Mouse (Mus musculus) CH12.LX (cell line): ENCODE measurements at regions not wholly inside any gene's neighbourhood (a gene's known extent, or its start where the extent isn't known, plus 50 kb on each side); places are given as distances from the start of the nearest gene placed in this dataset.

Source experiments
- DNase-seq: peaks from one replicate; pipeline ENCODE4 v3.0.0-alpha.2; 2013; ENCODE audit errors: extremely low read depth
- H3K27ac ChIP-seq: 2 replicates; pipeline ENCODE4 v1.5.1; 2012; ENCODE audit warnings: low read depth, mild to moderate bottlenecking, control low read depth, moderate library complexity; ENCODE audit not compliant: insufficient read depth
- H3K27me3 ChIP-seq: replicated peaks from 2 replicates; pipeline ENCODE3; 2012; ENCODE audit warnings: inconsistent platforms
- H3K36me3 ChIP-seq, 2 experiments: replicated peaks in 1 of 2; 2 replicates each; pipeline versions ENCODE3 to v1.6.1; 2012; ENCODE audit warnings: inconsistent platforms in 1 of 2, low read length in 1 of 2, mild to moderate bottlenecking in 1 of 2, mixed read lengths in 1 of 2, moderate library complexity in 1 of 2; ENCODE audit not compliant: control insufficient read depth in 1 of 2, insufficient read depth in 1 of 2
- H3K4me1 ChIP-seq, 2 experiments: 2 replicates each; pipeline ENCODE4 v1.6.1; 2012; ENCODE audit warnings: inconsistent platforms in 1 of 2, moderate library complexity in 1 of 2; ENCODE audit not compliant: insufficient read depth in 2 of 2, control insufficient read depth in 1 of 2
- H3K4me2 ChIP-seq: 2 replicates; pipeline ENCODE4 v1.6.1; 2012; ENCODE audit warnings: low read depth, mild to moderate bottlenecking, control low read depth; ENCODE audit not compliant: poor library complexity, insufficient read depth, severe bottlenecking
- H3K4me3 ChIP-seq, 3 experiments: fragments of 150-350 bp in 1 of 3; sonication (generic) in 1 of 3; replicated peaks in 1 of 3; 2 replicates each; pipeline versions ENCODE3 to v1.5.1; 2011 to 2012; ENCODE audit warnings: low read depth in 2 of 3, low read length in 2 of 3, mild to moderate bottlenecking in 2 of 3, moderate library complexity in 2 of 3, control low read depth in 1 of 3, improper control_type of control experiment in 1 of 3, inconsistent platforms in 1 of 3, mixed read lengths in 1 of 3; ENCODE audit not compliant: poor library complexity in 1 of 3
- H3K79me2 ChIP-seq: replicated peaks from 2 replicates; pipeline ENCODE4 v1.6.1; 2012; ENCODE audit warnings: mild to moderate bottlenecking, moderate library complexity; ENCODE audit not compliant: control insufficient read depth, poor library complexity, insufficient read depth, severe bottlenecking; ENCODE audit errors: extremely low read depth
- H3K9ac ChIP-seq: 2 replicates; pipeline ENCODE4 v1.6.1; 2012; ENCODE audit warnings: low read depth, mild to moderate bottlenecking, control low read depth, moderate library complexity; ENCODE audit not compliant: insufficient read depth
- H3K9me3 ChIP-seq: replicated peaks from 2 replicates; pipeline ENCODE3; 2012; ENCODE audit warnings: low read length, inconsistent platforms, mixed read lengths
- CHD2 ChIP-seq: IDR thresholded peaks from 2 replicates; pipeline ENCODE4 v1.6.1; 2011; ENCODE audit warnings: low read length, improper control_type of control experiment
- ETS1 ChIP-seq: conservative IDR thresholded peaks from 2 replicates; pipeline ENCODE4 v1.6.1; 2012; ENCODE audit warnings: low read depth, mild to moderate bottlenecking, inconsistent platforms, low read length, improper control_type of control experiment, moderate library complexity
- GABPA ChIP-seq: IDR thresholded peaks from 2 replicates; pipeline ENCODE4 v1.6.1; 2012; ENCODE audit warnings: low read depth, low read length, improper control_type of control experiment, inconsistent platforms; ENCODE audit not compliant: insufficient replicate concordance
- JUND ChIP-seq: conservative IDR thresholded peaks from 2 replicates; pipeline ENCODE4 v1.6.1; 2011; ENCODE audit warnings: low read depth, low read length, improper control_type of control experiment
- MAFK ChIP-seq: IDR thresholded peaks from 2 replicates; pipeline ENCODE4 v1.6.1; 2011; ENCODE audit warnings: low read length, improper control_type of control experiment; ENCODE audit not compliant: insufficient replicate concordance
- MEF2A ChIP-seq: IDR thresholded peaks from 2 replicates; pipeline ENCODE4 v1.6.1; 2014; ENCODE audit warnings: low read depth, mild to moderate bottlenecking, inconsistent platforms, low read length, improper control_type of control experiment, borderline replicate concordance
- MXI1 ChIP-seq: IDR thresholded peaks from 2 replicates; pipeline ENCODE4 v1.6.1; 2011; ENCODE audit warnings: mild to moderate bottlenecking, low read depth, low read length, improper control_type of control experiment
- NELFE ChIP-seq: IDR thresholded peaks from 2 replicates; pipeline ENCODE4 v1.6.1; 2011; ENCODE audit warnings: low read depth, low read length, improper control_type of control experiment
- NRF1 ChIP-seq: IDR thresholded peaks from 2 replicates; pipeline ENCODE4 v1.6.1; 2014; ENCODE audit warnings: low read depth, mild to moderate bottlenecking, inconsistent platforms, low read length, improper control_type of control experiment, moderate library complexity
- RAD21 ChIP-seq: IDR thresholded peaks from 2 replicates; pipeline ENCODE4 v1.6.1; 2011; ENCODE audit warnings: low read depth, mild to moderate bottlenecking, low read length, improper control_type of control experiment, moderate library complexity
- SIN3A ChIP-seq: IDR thresholded peaks from 2 replicates; pipeline ENCODE4 v1.6.1; 2012; ENCODE audit warnings: low read length, improper control_type of control experiment, inconsistent platforms
- UBTF ChIP-seq: IDR thresholded peaks from 2 replicates; pipeline ENCODE4 v1.6.1; 2012; ENCODE audit warnings: low read depth, mild to moderate bottlenecking, inconsistent platforms, low read length, improper control_type of control experiment, moderate library complexity
- ZC3H11A ChIP-seq: IDR thresholded peaks from 2 replicates; pipeline ENCODE4 v1.6.1; 2012; ENCODE audit warnings: low read depth, mild to moderate bottlenecking, inconsistent platforms, low read length, improper control_type of control experiment
- ZKSCAN1 ChIP-seq: IDR thresholded peaks from 2 replicates; pipeline ENCODE4 v1.6.1; 2012; ENCODE audit warnings: low read depth, inconsistent platforms, low read length, improper control_type of control experiment, borderline replicate concordance
- ZMIZ1 ChIP-seq: IDR thresholded peaks from 2 replicates; pipeline ENCODE4 v1.6.1; 2012; ENCODE audit warnings: low read depth, mild to moderate bottlenecking, inconsistent platforms, low read length, improper control_type of control experiment
- dilution Hi-C: fragments of 300-500 bp; cut with MboI; formaldehyde crosslinking; loops from 2 replicates; pipeline ENCODE4 v1.14.3; 2020; ENCODE audit warnings: low sequenced_read_pairs; ENCODE audit not compliant: extremely low pct_unique_long_range_greater_than_20kb, extremely low pct_ligation_motif_present
- in situ Hi-C: fragments of 300-500 bp; cut with MboI; formaldehyde crosslinking; loops from 3 replicates; pipeline ENCODE4 v1.14.3; 2019; ENCODE audit warnings: low sequenced_read_pairs, low pct_ligation_motif_present, low pct_unique_long_range_greater_than_20kb, mixed read lengths

GRCm38 (mm10) chr8:34449391-34450044 is 338.0 kb upstream of the Gm10131 start:
- no peaks in the 10 kb centered on the region for H3K36me3 ChIP-seq
- dilution Hi-C loops, result no loop called here
- no peak overlapping the region for H3K27ac ChIP-seq
- in situ Hi-C loops, result no loop called here
- no peaks in the 10 kb centered on the region for H3K4me1 ChIP-seq
- no peak overlapping the region for H3K4me2 ChIP-seq
- no peaks in the 10 kb centered on the region for H3K79me2 ChIP-seq
- TF ChIP-seq NELFE (no peak), JUND (no peak), ZMIZ1 (no peak), GABPA (no peak), NRF1 (no peak), ZKSCAN1 (no peak)
- H3K4me3 ChIP-seq, result no peak overlapping the region
- no peak for DNase-seq
- no peak overlapping the region for H3K9ac ChIP-seq
- H3K9me3 ChIP-seq, result peaks cover 9% of the 10 kb centered on the region
- peaks cover 22% of the 10 kb centered on the region for H3K27me3 ChIP-seq

- Histone ChIP-seq H3K36me3 (no peaks in the 10 kb centered on the region), H3K4me3 (no peak overlapping the region), H3K4me2 (no peak overlapping the region), H3K9me3 (peaks cover 4% of the 10 kb centered on the region), H3K9ac (no peak overlapping the region), H3K4me1 (no peaks in the 10 kb centered on the region), H3K79me2 (no peaks in the 10 kb centered on the region), H3K27ac (no peak overlapping the region), H3K27me3 (peaks cover 10% of the 10 kb centered on the region)
- dilution Hi-C loops, result no loop called here
- DNase-seq, result no peak
- in situ Hi-C loops, result no loop called here
- no peak for TF ChIP-seq MXI1
- no peak for TF ChIP-seq ETS1
- no peak for TF ChIP-seq GABPA
- no peak for TF ChIP-seq SIN3A
- TF ChIP-seq CHD2, result no peak
Measured at GRCm38 (mm10) chr8:34447880-34448830, 336.6 kb upstream of the Gm10131 start.

GRCm38 (mm10) chr8:34442688-34443087 is 331.2 kb upstream of the Gm10131 start:
- no peaks in the 10 kb centered on the region for H3K4me1 ChIP-seq
- no peaks in the 10 kb centered on the region for H3K36me3 ChIP-seq
- TF ChIP-seq MEF2A, result no peak
- no peak for TF ChIP-seq UBTF
- no peak for TF ChIP-seq RAD21
- TF ChIP-seq NELFE, result no peak
- TF ChIP-seq MXI1, result no peak
- TF ChIP-seq MAFK, result no peak
- no peak for TF ChIP-seq ZC3H11A
- no peak for TF ChIP-seq CHD2
- no peak for TF ChIP-seq ZKSCAN1
- peaks cover 2% of the 10 kb centered on the region for H3K27me3 ChIP-seq
- DNase-seq, result no peak
- no peak overlapping the region for H3K9ac ChIP-seq
- in situ Hi-C loops, result no loop called here
- H3K4me3 ChIP-seq, result no peak overlapping the region
- H3K4me2 ChIP-seq, result no peak overlapping the region
- dilution Hi-C loops, result no loop called here
- H3K79me2 ChIP-seq, result no peaks in the 10 kb centered on the region
- H3K9me3 ChIP-seq, result no peaks in the 10 kb centered on the region
- no peak overlapping the region for H3K27ac ChIP-seq
